Mouse (Mus musculus): ENCODE results near the gene Tmem43.

- TF ChIP-seq POLR2A (IDR thresholded peaks at IDR 0.05; ENCODE audit: borderline replicate concordance, low read depth, low read length) (no peak), CTCF (IDR thresholded peaks at IDR 0.05; ENCODE audit: low read depth, low read length) (no peak)
Measured at GRCm38 (mm10) chr6:91472319-91472718, 1.2 kb upstream of the Tmem43 start.

Measured in bone marrow macrophage, adult 2 months (primary cell).